21 mouse cellular contexts compared by ENCODE assay signal in genomic region chr13:16716340-16716739, GRCm38 (mm10).
DNase-seq lines count a peak whose midpoint lies in the region; ATAC-seq and TF ChIP-seq lines count a peak whose summit lies in the region.
"Had no signal": no experiment of that assay in that cellular context is flagged by ENCODE, and none has a peak within 500 bp of the region (broad histone marks: within the 10 kb centered on the region; RNA-seq: fewer than 3 reads in every experiment).

No protein-coding gene starts in this region.

- H3K4me1 ChIP-seq in limb, embryonic 14.5 days (ENCODE audit: control insufficient read depth, insufficient read depth, low read length): peaks cover 3% of the 10 kb centered on the region; the same call in 1 of the 2 replicates
- H3K4me1 ChIP-seq in limb, embryonic 10.5 days: no peaks in the 10 kb centered on the region; the same call in 1 of the 2 replicates
- peaks cover 17% of the 10 kb centered on the region for H3K4me1 ChIP-seq in embryonic fibroblast, embryonic 13.5 days (ENCODE audit: control insufficient read depth, insufficient read depth, low read length)
- H3K4me1 ChIP-seq: forebrain, embryonic 13.5 days; hindbrain, embryonic 15.5 days; liver, embryonic 12.5 days; midbrain, embryonic 15.5 days had no signal

- peak; percentile 37; the same call in 1 of the 2 replicates for ATAC-seq in limb, embryonic 14.5 days (ENCODE audit: low FRiP score, low read depth)
- ATAC-seq: forebrain, embryonic 13.5 days; liver, embryonic 12.5 days; midbrain, embryonic 15.5 days had no signal

- no peaks in the 10 kb centered on the region for H3K36me3 ChIP-seq in limb, embryonic 14.5 days (ENCODE audit: control insufficient read depth, insufficient read depth, low read length)
- H3K36me3 ChIP-seq in limb, embryonic 10.5 days: no peaks in the 10 kb centered on the region
- H3K36me3 ChIP-seq: hindbrain, embryonic 15.5 days; liver, embryonic 12.5 days; midbrain, embryonic 15.5 days; neural tube, embryonic 15.5 days; stomach, embryonic 15.5 days had no signal

- DNase-seq in heart, adult 9 months (ENCODE audit: low spot score in 2 of 2): peak; percentile 7 to 8
- DNase-seq in heart, postnatal 25 days (ENCODE audit: low spot score): no peak
- no peak for DNase-seq in limb, embryonic 14.5 days (ENCODE audit: low spot score)
- DNase-seq in limb, embryonic 10.5 days (ENCODE audit: low spot score): no peak
- DNase-seq in heart, postnatal 4 days: peak; percentile 10
- DNase-seq in retina, postnatal 1 day: no peak
- DNase-seq: cerebellum, adult 9-10 months; gastrocnemius, postnatal 14 days; kidney, postnatal 36 days; lung, adult 2 months; lung, postnatal 4 days; thymus, adult 18-20 months; thymus, postnatal 4 days had no signal

- H3K4me3 ChIP-seq in limb, embryonic 14.5 days (replicated peaks; ENCODE audit: low read length): no peak overlapping the region
- H3K4me3 ChIP-seq in limb, embryonic 10.5 days: no peak overlapping the region
- no peak overlapping the region for H3K4me3 ChIP-seq in embryonic fibroblast, embryonic 13.5 days (ENCODE audit: insufficient read depth, low read length)
- H3K4me3 ChIP-seq: forebrain, embryonic 13.5 days; hindbrain, embryonic 15.5 days; left cerebral cortex, adult 2 months; liver, embryonic 12.5 days; midbrain, embryonic 15.5 days; neural tube, embryonic 15.5 days; stomach, embryonic 15.5 days had no signal

- no peak for TF ChIP-seq CTCF in embryonic fibroblast, embryonic 13.5 days (IDR thresholded peaks at IDR 0.05; ENCODE audit: borderline replicate concordance, insufficient read depth, low read length)

- no peak overlapping the region for H3K9ac ChIP-seq in limb, embryonic 14.5 days (ENCODE audit: low read depth, low read length, severe bottlenecking)
- H3K9ac ChIP-seq: forebrain, embryonic 13.5 days; hindbrain, embryonic 15.5 days; liver, embryonic 12.5 days; midbrain, embryonic 15.5 days; neural tube, embryonic 15.5 days; stomach, embryonic 15.5 days had no signal

- H3K9me3 ChIP-seq in limb, embryonic 14.5 days (ENCODE audit: control insufficient read depth, low read length): no peaks in the 10 kb centered on the region
- no peaks in the 10 kb centered on the region for H3K9me3 ChIP-seq in limb, embryonic 10.5 days (replicated peaks)
- H3K9me3 ChIP-seq: forebrain, embryonic 13.5 days; hindbrain, embryonic 15.5 days; liver, embryonic 12.5 days; midbrain, embryonic 15.5 days; neural tube, embryonic 15.5 days; stomach, embryonic 15.5 days had no signal

- no peak for TF ChIP-seq POLR2A in limb, embryonic 14.5 days (IDR thresholded peaks at IDR 0.05; ENCODE audit: borderline replicate concordance, extremely low read depth, insufficient read depth, insufficient read length)
- TF ChIP-seq POLR2A in embryonic fibroblast, embryonic 13.5 days (IDR thresholded peaks at IDR 0.05; ENCODE audit: low read depth, low read length): no peak

- 40% methylated on average over 6 of the region's 6 CpGs for WGBS in limb, embryonic 14.5 days
- 68% methylated on average over 6 of the region's 6 CpGs for WGBS in limb, embryonic 10.5 days

- H3K27me3 ChIP-seq in limb, embryonic 14.5 days (ENCODE audit: control insufficient read depth, insufficient read depth, low read length): no peaks in the 10 kb centered on the region
- no peaks in the 10 kb centered on the region for H3K27me3 ChIP-seq in limb, embryonic 10.5 days (ENCODE audit: low read depth, poor library complexity, severe bottlenecking)
- H3K27me3 ChIP-seq: forebrain, embryonic 13.5 days; hindbrain, embryonic 15.5 days; liver, embryonic 12.5 days; midbrain, embryonic 15.5 days; neural tube, embryonic 15.5 days; stomach, embryonic 15.5 days had no signal

- intact Hi-C loops in heart, postnatal 25 days (cut with DNase I): loop anchor here (5.0 kb wide), 1 partner anchor 46 kb away; no protein-coding TSS in a partner anchor

- H3K27ac ChIP-seq in limb, embryonic 14.5 days (replicated peaks; ENCODE audit: low read depth, low read length): no peak overlapping the region
- H3K27ac ChIP-seq in limb, embryonic 10.5 days: no peak overlapping the region
- H3K27ac ChIP-seq in embryonic fibroblast, embryonic 13.5 days (ENCODE audit: insufficient read depth, low read length): peak overlapping the region; percentile 46
- H3K27ac ChIP-seq: forebrain, embryonic 13.5 days; hindbrain, embryonic 15.5 days; left cerebral cortex, adult 2 months; liver, embryonic 12.5 days; midbrain, embryonic 15.5 days; neural tube, embryonic 15.5 days; stomach, embryonic 15.5 days had no signal

- no peak overlapping the region for H3K4me2 ChIP-seq in limb, embryonic 14.5 days (replicated peaks; ENCODE audit: low read depth, low read length, severe bottlenecking)
- H3K4me2 ChIP-seq: forebrain, embryonic 13.5 days; hindbrain, embryonic 15.5 days; liver, embryonic 12.5 days; midbrain, embryonic 15.5 days; neural tube, embryonic 15.5 days; stomach, embryonic 15.5 days had no signal

Comparison
In these comparisons a context has a peak if more than half of its experiments do, and no peak if none do; other contexts are left out.
1. DNase-seq: peak in heart, adult 9 months (2 of 2) and heart, postnatal 4 days (single experiment); none in heart, postnatal 25 days (single experiment), limb, embryonic 14.5 days (single experiment), limb, embryonic 10.5 days (single experiment) and retina, postnatal 1 day (single experiment).